16 mouse cellular contexts compared by ENCODE assay signal in the genomic region with DNA sequence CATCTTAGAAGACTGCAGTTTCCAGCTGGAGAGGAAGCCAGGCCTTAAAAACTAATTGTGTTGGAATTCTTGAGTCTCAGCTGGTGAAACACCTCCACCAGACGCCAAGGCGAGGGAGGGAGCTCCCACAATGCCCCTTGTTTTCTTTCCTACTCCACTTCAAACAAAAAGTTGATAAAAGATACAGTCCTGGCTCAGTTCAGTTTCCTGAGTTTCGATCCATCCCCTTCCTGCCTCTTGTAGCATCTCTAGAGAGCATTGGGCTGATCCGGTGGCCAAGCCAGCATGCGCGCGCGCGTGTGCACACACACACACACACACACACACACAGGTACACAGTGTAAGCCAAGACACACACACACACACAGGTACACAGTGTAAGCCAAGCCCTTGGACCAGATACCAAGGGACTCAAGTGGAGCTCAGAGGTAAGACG.
DNase-seq lines count a peak whose midpoint lies in the region; ATAC-seq and TF ChIP-seq lines count a peak whose summit lies in the region.
"Had no signal": no experiment of that assay in that cellular context is flagged by ENCODE, and none has a peak within 500 bp of the region (broad histone marks: within the 10 kb centered on the region; RNA-seq: fewer than 3 reads in every experiment).

No protein-coding gene starts in this region.

- no peaks in the 10 kb centered on the region; the same call in 1 of the 2 replicates for H3K27me3 ChIP-seq in heart, adult 2 months (ENCODE audit: control insufficient read depth, insufficient read depth, low read length)
- H3K27me3 ChIP-seq in lung, embryonic 14.5 days (ENCODE audit: insufficient read depth, low read length): 0 out of 2 replicates have a peak, but pooled peaks cover 2% of the 10 kb centered on the region
- no peaks in the 10 kb centered on the region for H3K27me3 ChIP-seq in limb, embryonic 11.5 days (ENCODE audit: control insufficient read depth, insufficient read depth, low read length)
- H3K27me3 ChIP-seq: forebrain, embryonic 12.5 days; limb, embryonic 15.5 days had no signal

- no peak for TF ChIP-seq EP300 in heart, adult 2 months (IDR thresholded peaks at IDR 0.05; ENCODE audit: insufficient read depth, low read depth, low read length)

- no peak for TF ChIP-seq CTCF in heart, adult 2 months (IDR thresholded peaks at IDR 0.05)
- TF ChIP-seq CTCF in lung, embryonic 14.5 days (IDR thresholded peaks at IDR 0.05; ENCODE audit: low read depth): no peak

- no peak overlapping the region for H3K4me3 ChIP-seq in heart, adult 2 months
- no peak overlapping the region for H3K4me3 ChIP-seq in lung, embryonic 14.5 days (ENCODE audit: low read depth, low read length)
- H3K4me3 ChIP-seq in limb, embryonic 11.5 days (ENCODE audit: low read depth, low read length): no peak overlapping the region
- H3K4me3 ChIP-seq: forebrain, embryonic 12.5 days; limb, embryonic 15.5 days had no signal

- WGBS in heart, adult 2 months: 32% methylated on average over 10 of the region's 10 CpGs
- 58% methylated on average over 10 of the region's 10 CpGs for WGBS in lung, embryonic 14.5 days
- 72% methylated on average over 10 of the region's 10 CpGs for WGBS in limb, embryonic 11.5 days

- H3K9ac ChIP-seq in heart, adult 2 months (ENCODE audit: low read depth, low read length): no peak overlapping the region
- H3K9ac ChIP-seq in lung, embryonic 14.5 days: no peak overlapping the region
- no peak overlapping the region for H3K9ac ChIP-seq in limb, embryonic 11.5 days (ENCODE audit: low read length)
- H3K9ac ChIP-seq: forebrain, embryonic 12.5 days; limb, embryonic 15.5 days had no signal

- no peaks in the 10 kb centered on the region for H3K79me2 ChIP-seq in heart, adult 2 months (replicated peaks; ENCODE audit: control insufficient read depth, insufficient read depth, low read length)

- no peaks in the 10 kb centered on the region for H3K9me3 ChIP-seq in lung, embryonic 14.5 days (ENCODE audit: low read depth, low read length)
- no peaks in the 10 kb centered on the region for H3K9me3 ChIP-seq in limb, embryonic 11.5 days (ENCODE audit: control insufficient read depth, low read length)
- H3K9me3 ChIP-seq: forebrain, embryonic 12.5 days; limb, embryonic 15.5 days had no signal

- peak; percentile 54; the same call in 1 of the 2 replicates for ATAC-seq in lung, embryonic 14.5 days (ENCODE audit: insufficient read depth)
- ATAC-seq in limb, embryonic 11.5 days (ENCODE audit: insufficient number of reproducible peaks, low FRiP score, low TSS enrichment, low read depth): no peak

- DNase-seq in heart, adult 11 months: peak; percentile 71
- no peak for DNase-seq in heart, adult 2 months
- DNase-seq in lung, embryonic 14.5 days: no peak
- DNase-seq in lung, postnatal 25 days (ENCODE audit: low spot score): no peak
- peak; percentile 38 for DNase-seq in ZHBTc4 (ENCODE audit: low read depth, low spot score)
- DNase-seq in limb, embryonic 11.5 days (ENCODE audit: low spot score): peak; percentile 38
- DNase-seq in ovary, adult 18-20 months (ENCODE audit: low spot score): no peak
- no peak for DNase-seq in right cerebral cortex, adult 2 months (ENCODE audit: low spot score in 2 of 2)
- DNase-seq: adrenal gland, adult 2 months; cerebellum, adult 8-10 months; kidney, postnatal 25 days; lung, postnatal 14 days; midbrain, embryonic 14.5 days; thymus, postnatal 4 days had no signal

- H3K4me1 ChIP-seq in heart, adult 2 months (ENCODE audit: control insufficient read depth, insufficient read depth, low read length): no peaks in the 10 kb centered on the region
- peaks cover 3% of the 10 kb centered on the region; the same call in 1 of the 2 replicates for H3K4me1 ChIP-seq in lung, embryonic 14.5 days (ENCODE audit: insufficient read depth)
- peaks cover 10% of the 10 kb centered on the region; the same call in 1 of the 2 replicates for H3K4me1 ChIP-seq in limb, embryonic 11.5 days (ENCODE audit: control insufficient read depth, insufficient read depth, low read length)

- intact Hi-C loops in heart, adult 2 months (cut with DNase I): no loop called here

- H3K27ac ChIP-seq in heart, adult 2 months: no peak overlapping the region
- no peak overlapping the region for H3K27ac ChIP-seq in lung, embryonic 14.5 days (ENCODE audit: low read depth)
- no peak overlapping the region for H3K27ac ChIP-seq in limb, embryonic 11.5 days (replicated peaks; ENCODE audit: low read depth, low read length)
- H3K27ac ChIP-seq: forebrain, embryonic 12.5 days; limb, embryonic 15.5 days had no signal

- no peak overlapping the region for H3K4me2 ChIP-seq in lung, embryonic 14.5 days
- H3K4me2 ChIP-seq in limb, embryonic 11.5 days (ENCODE audit: low read depth, severe bottlenecking): no peak overlapping the region
- H3K4me2 ChIP-seq: forebrain, embryonic 12.5 days; limb, embryonic 15.5 days had no signal

- no peak for TF ChIP-seq POLR2A in heart, adult 2 months (IDR thresholded peaks at IDR 0.05; ENCODE audit: insufficient read depth, low read depth, low read length)

- H3K36me3 ChIP-seq in heart, adult 2 months (ENCODE audit: control insufficient read depth, insufficient read depth, low read length): no peaks in the 10 kb centered on the region
- no peaks in the 10 kb centered on the region for H3K36me3 ChIP-seq in lung, embryonic 14.5 days (ENCODE audit: insufficient read depth)
- H3K36me3 ChIP-seq in limb, embryonic 11.5 days (ENCODE audit: control insufficient read depth, insufficient read depth, low read length): no peaks in the 10 kb centered on the region
- H3K36me3 ChIP-seq: forebrain, embryonic 12.5 days; limb, embryonic 15.5 days had no signal

Comparison
In these comparisons a context has a peak if more than half of its experiments do, and no peak if none do; other contexts are left out.
1. DNase-seq: peak in heart, adult 11 months (single experiment), ZHBTc4 (single experiment) and limb, embryonic 11.5 days (single experiment); none in heart, adult 2 months (0 of 2), lung, embryonic 14.5 days (single experiment), lung, postnatal 25 days (single experiment), ovary, adult 18-20 months (single experiment) and right cerebral cortex, adult 2 months (0 of 2).